Mouse (Mus musculus): ENCODE data around the gene Ak4. TPM values are rescaled to one million over a fixed set of nuclear protein-coding genes. Genes with fewer than 3 reads are reported as not detected.

Gene Ak4
- polyA plus RNA-seq, 1 experiment from 2014 or later: 5.9 TPM

DNA sequence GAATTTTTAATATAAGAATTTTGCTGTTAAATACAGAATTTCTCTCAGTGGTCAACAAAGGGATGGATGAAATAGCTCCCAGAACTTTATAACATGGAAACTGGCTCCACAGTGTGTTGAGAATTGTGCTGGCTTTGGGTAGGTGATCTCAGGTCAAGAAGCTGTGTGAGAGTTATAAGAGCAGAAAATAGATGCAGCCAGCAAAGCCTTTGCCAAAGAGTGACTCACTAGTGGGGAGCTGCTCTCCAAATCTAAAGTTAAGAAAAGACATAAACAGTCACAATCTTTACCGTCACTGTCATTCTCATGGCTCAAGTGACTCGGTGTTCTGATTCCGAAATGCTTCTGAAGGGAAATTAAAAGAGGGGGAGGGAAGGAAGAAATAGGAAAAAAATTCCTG is 53.7 kb downstream of the Ak4 start:
- whole genome bisulfite sequencing: 79% methylated on average over 3 of the region's 3 CpGs
- no peak for TF ChIP-seq CTCF (IDR thresholded peaks at IDR 0.05; ENCODE audit: low read depth)
- H3K4me2 ChIP-seq: no peak overlapping the region
- no peak overlapping the region for H3K4me3 ChIP-seq (ENCODE audit: low read depth, low read length)
- H3K36me3 ChIP-seq (ENCODE audit: insufficient read depth): no peaks in the 10 kb centered on the region
- no peaks in the 10 kb centered on the region for H3K9me3 ChIP-seq (ENCODE audit: low read depth, low read length)
- no peak overlapping the region for H3K27ac ChIP-seq (ENCODE audit: low read depth)
- no peak for DNase-seq
- H3K27me3 ChIP-seq (ENCODE audit: insufficient read depth, low read length): no peaks in the 10 kb centered on the region
- H3K4me1 ChIP-seq (ENCODE audit: insufficient read depth): no peaks in the 10 kb centered on the region
- no peak for ATAC-seq (ENCODE audit: insufficient read depth)
- H3K9ac ChIP-seq: no peak overlapping the region

DNA sequence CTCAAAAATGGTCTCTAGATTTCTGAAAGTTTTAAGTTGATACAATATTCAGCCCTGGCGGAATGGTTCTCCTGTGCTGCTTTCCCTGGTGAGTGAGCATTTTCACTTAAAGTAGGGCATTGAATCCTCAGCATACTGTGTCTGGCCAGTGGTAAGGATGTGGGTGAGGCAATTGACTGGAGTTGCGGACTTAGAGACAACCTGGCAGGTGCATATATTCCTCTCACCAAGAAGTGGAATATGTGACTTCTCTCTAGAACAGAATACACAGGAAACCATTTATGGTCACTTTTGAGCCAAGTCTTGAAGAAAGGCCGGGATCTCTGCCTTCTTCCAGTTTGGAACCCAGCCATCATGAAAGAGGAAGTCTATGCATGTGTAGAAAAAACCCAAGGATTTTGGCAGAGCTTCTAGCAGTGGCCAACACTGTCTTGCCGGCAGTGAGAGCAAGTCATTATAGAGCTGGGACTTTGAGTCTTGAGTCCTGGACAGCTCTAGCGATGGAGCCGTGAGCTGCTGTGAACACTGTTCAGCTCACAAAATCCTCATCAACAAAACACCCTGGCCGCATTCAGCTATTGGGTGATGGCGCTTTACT is 71.3 kb downstream of the Ak4 start:
- Histone ChIP-seq H3K36me3 (ENCODE audit: insufficient read depth) (no peaks in the 10 kb centered on the region), H3K4me2 (no peak overlapping the region), H3K4me3 (ENCODE audit: low read depth, low read length) (no peak overlapping the region), H3K27me3 (ENCODE audit: insufficient read depth, low read length) (peaks cover 7% of the 10 kb centered on the region), H3K9ac (no peak overlapping the region), H3K4me1 (ENCODE audit: insufficient read depth) (no peaks in the 10 kb centered on the region), H3K9me3 (ENCODE audit: low read depth, low read length) (no peaks in the 10 kb centered on the region), H3K27ac (ENCODE audit: low read depth) (no peak overlapping the region)
- peak; percentile 77 for DNase-seq
- TF ChIP-seq CTCF (IDR thresholded peaks at IDR 0.05; ENCODE audit: low read depth): no peak
- 0 out of 2 replicates have a peak, but pooled peaks have one; percentile 38 for ATAC-seq (ENCODE audit: insufficient read depth)
- 77% methylated on average over 8 of the region's 8 CpGs for WGBS

DNA sequence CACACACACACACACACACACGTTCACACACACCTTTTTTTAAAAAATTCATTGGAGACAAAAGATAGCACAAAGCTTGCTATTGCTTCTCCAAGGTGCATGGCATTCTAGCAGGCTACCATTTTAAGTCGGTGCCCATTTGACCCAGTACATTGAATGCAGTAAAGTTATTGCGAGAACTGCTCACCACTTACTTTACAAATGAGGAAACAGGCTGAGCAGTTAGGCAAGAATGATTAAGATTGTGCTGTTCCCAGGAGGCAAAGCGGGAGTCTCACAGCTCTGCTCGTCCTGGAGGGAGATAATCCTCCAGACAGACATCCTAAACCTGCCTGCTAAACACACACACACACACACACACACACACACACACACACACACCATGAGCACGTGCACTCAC is 72.6 kb downstream of the Ak4 start:
- H3K4me1 ChIP-seq (ENCODE audit: insufficient read depth): no peaks in the 10 kb centered on the region
- no peaks in the 10 kb centered on the region for H3K9me3 ChIP-seq (ENCODE audit: low read depth, low read length)
- ATAC-seq (ENCODE audit: insufficient read depth) (no peak), DNase-seq (no peak)
- no peak overlapping the region for H3K27ac ChIP-seq (ENCODE audit: low read depth)
- H3K4me3 ChIP-seq (ENCODE audit: low read depth, low read length): no peak overlapping the region
- no peak overlapping the region for H3K9ac ChIP-seq
- no peaks in the 10 kb centered on the region for H3K36me3 ChIP-seq (ENCODE audit: insufficient read depth)
- peaks cover 20% of the 10 kb centered on the region for H3K27me3 ChIP-seq (ENCODE audit: insufficient read depth, low read length)
- TF ChIP-seq CTCF (IDR thresholded peaks at IDR 0.05; ENCODE audit: low read depth): no peak
- H3K4me2 ChIP-seq: no peak overlapping the region
- WGBS: 63% methylated on average over 6 of the region's 6 CpGs

DNA sequence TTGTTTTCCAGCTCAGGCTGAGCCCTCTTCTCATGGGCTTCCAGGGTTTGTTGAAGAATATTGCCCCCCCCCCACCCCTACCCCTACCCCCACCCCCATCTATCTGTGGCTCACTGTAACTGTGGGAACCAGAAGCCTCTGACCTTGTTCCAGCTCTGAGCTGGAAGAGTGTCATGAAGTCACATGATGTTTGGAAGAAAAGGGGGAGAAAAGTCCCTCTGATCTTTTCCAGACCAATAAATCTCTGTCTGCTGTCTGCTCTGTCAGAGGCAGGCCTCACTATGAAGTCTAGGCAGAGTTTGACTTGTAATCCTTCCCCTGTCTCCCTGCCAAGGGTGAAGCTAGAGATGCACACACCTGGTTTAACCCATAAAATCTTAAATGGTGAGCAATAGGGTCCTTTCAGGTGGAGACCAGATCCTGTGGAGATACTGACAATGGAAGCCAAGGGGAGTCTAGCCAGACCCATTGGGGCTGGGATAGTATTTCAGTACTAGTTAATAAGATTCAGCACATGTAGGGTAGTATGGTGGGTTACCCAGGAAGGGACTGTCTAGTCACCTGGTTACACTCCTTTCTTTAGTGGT is 74.6 kb downstream of the Ak4 start:
- Histone ChIP-seq H3K4me3 (ENCODE audit: low read depth, low read length) (no peak overlapping the region), H3K36me3 (ENCODE audit: insufficient read depth) (no peaks in the 10 kb centered on the region), H3K27ac (ENCODE audit: low read depth) (no peak overlapping the region), H3K4me2 (no peak overlapping the region), H3K4me1 (ENCODE audit: insufficient read depth) (no peaks in the 10 kb centered on the region), H3K9ac (no peak overlapping the region), H3K9me3 (ENCODE audit: low read depth, low read length) (no peaks in the 10 kb centered on the region), H3K27me3 (ENCODE audit: insufficient read depth, low read length) (peaks cover 38% of the 10 kb centered on the region)
- peak; percentile 44 for DNase-seq
- peak; percentile 16; the same call in 1 of the 2 replicates for ATAC-seq (ENCODE audit: insufficient read depth)
- no peak for TF ChIP-seq CTCF (IDR thresholded peaks at IDR 0.05; ENCODE audit: low read depth)

DNA sequence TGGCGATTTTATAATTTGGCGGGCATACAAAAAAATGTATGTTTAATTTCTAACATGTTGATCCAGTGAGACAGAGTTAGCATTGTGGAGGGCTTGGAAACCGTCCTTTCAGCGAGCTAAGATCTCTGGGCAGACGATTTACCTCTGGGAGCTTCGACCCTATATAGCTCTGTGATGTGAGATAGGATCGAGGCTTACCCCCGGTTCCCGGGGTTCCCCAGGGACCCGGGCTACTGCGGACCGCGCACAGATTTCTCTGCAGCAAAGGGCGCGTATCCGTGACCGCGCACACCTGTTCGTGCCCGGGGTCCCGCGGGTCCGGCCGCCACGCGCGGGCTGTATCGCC is 77.1 kb downstream of the Ak4 start:
- TF ChIP-seq CTCF (IDR thresholded peaks at IDR 0.05; ENCODE audit: low read depth): no peak
- Histone ChIP-seq H3K27me3 (ENCODE audit: insufficient read depth, low read length) (peaks cover 38% of the 10 kb centered on the region), H3K27ac (ENCODE audit: low read depth) (no peak overlapping the region), H3K4me1 (ENCODE audit: insufficient read depth) (no peaks in the 10 kb centered on the region), H3K4me2 (peak overlapping the region; percentile 96), H3K9me3 (ENCODE audit: low read depth, low read length) (no peaks in the 10 kb centered on the region), H3K36me3 (ENCODE audit: insufficient read depth) (no peaks in the 10 kb centered on the region), H3K4me3 (ENCODE audit: low read depth, low read length) (peak overlapping the region; percentile 53), H3K9ac (peak overlapping the region; percentile 47)
- WGBS: under 1% methylated on average over 28 of the region's 28 CpGs
- peak; percentile 22; the same call in 1 of the 2 replicates for ATAC-seq (ENCODE audit: insufficient read depth)
- no peak for DNase-seq

DNA sequence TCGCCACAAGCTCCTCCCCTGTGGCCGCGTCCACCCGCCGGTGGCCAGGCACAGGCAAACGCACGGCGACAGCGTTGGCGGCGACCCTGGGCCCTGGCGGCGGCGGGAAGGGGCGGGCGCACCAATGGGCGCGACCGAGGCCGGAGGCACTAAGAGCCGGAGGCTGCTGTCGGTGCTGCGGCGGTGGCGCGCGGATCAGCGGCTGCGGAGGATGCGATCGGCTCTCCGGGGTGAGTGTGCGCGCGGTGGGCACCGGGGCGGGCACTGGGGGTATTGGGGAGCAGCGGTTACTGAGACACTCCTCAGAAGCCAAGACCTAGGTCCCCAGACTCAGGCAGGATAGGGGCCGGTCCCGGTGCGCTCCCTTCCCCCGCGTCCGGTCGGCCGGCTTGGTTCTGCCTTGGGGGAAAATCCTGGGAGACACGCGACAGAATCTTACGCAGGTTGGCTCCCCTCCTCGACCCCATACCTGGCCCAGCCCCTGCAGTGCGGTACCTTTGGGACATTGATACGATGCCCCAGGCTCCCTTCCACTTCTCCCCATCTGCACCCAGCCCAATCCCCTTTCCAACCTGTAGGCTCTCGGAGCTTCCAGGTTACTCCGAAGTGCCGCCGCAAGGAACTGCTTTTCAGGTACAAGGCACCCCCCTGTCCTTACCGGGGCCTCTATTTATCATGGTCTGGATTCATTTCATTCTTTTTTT is 77.6 kb downstream of the Ak4 start, which contains the start of gene Dnajc6:
Dnajc6 (plus strand) TSS at position 115 of the 704 bp plus-strand sequence.
- Histone ChIP-seq H3K4me1 (ENCODE audit: insufficient read depth) (no peaks in the 10 kb centered on the region), H3K27me3 (ENCODE audit: insufficient read depth, low read length) (peaks cover 38% of the 10 kb centered on the region), H3K36me3 (ENCODE audit: insufficient read depth) (no peaks in the 10 kb centered on the region), H3K27ac (ENCODE audit: low read depth) (no peak within 1 kb of the TSS), H3K9ac (peak within 1 kb of the TSS; percentile 47), H3K4me3 (ENCODE audit: low read depth, low read length) (peak within 1 kb of the TSS; percentile 53), H3K9me3 (ENCODE audit: low read depth, low read length) (no peaks in the 10 kb centered on the region), H3K4me2 (peak within 1 kb of the TSS; percentile 96)
- DNase-seq (peak; percentile 46), ATAC-seq (ENCODE audit: insufficient read depth) (peak; percentile 67; the same call in 1 of the 2 replicates)
- no peak for TF ChIP-seq CTCF (IDR thresholded peaks at IDR 0.05; ENCODE audit: low read depth)
- under 1% methylated on average over 54 of the region's 57 CpGs for WGBS

DNA sequence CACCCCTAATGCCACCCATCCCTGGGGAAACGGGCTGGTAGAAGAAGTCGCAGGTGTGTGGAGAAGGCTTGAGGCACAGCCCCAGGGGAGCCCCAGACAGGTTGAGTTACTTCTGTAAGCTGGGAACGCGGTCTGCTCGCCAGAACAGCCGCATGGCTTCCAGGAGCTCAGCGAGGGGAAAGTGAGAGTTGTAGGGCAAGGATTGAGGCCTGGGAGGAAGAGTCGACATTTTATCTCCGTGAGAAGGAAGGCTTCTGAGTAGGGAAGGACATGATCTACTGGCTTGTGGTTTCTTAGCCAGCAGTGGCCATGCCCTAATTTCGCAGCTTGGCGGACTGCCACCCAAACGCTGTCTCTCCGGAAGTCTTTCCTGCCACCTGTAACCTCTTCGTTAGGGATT is 78.3 kb downstream of the Ak4 start:
- Histone ChIP-seq H3K4me2 (peak overlapping the region; percentile 96), H3K9me3 (ENCODE audit: low read depth, low read length) (no peaks in the 10 kb centered on the region), H3K27me3 (ENCODE audit: insufficient read depth, low read length) (peaks cover 38% of the 10 kb centered on the region), H3K4me3 (ENCODE audit: low read depth, low read length) (peak overlapping the region; percentile 53), H3K4me1 (ENCODE audit: insufficient read depth) (no peaks in the 10 kb centered on the region), H3K27ac (ENCODE audit: low read depth) (no peak overlapping the region), H3K36me3 (ENCODE audit: insufficient read depth) (no peaks in the 10 kb centered on the region), H3K9ac (no peak overlapping the region)
- 4% methylated on average over 14 of the region's 14 CpGs for WGBS
- DNase-seq: peak; percentile 31
- no peak for ATAC-seq (ENCODE audit: insufficient read depth)
- TF ChIP-seq CTCF (IDR thresholded peaks at IDR 0.05; ENCODE audit: low read depth): no peak

Data from lung, embryonic 14.5 days (tissue).